Mouse (Mus musculus) heart, embryonic 11.5 days (tissue): ENCODE measurements around the gene Tlx2. TPM values are rescaled to one million over a fixed set of nuclear protein-coding genes. Genes with fewer than 3 reads are reported as not detected.
A peak's percentile ranks its signal among the peaks of the same experiment; 100 is the strongest.

Experiments
- ATAC-seq: fragments of 200-750 bp; cut with Nextera tagmentation; replicated peaks from 2 replicates; pipeline ENCODE4 v1.8.0; 2017; ENCODE audit warnings: moderate library complexity; ENCODE audit not compliant: insufficient number of reproducible peaks, low FRiP score, low TSS enrichment
- H3K27ac ChIP-seq: fragments of 300-500 bp; sonication (generic); 2 replicates; pipeline ENCODE4 v1.5.1; 2014; ENCODE audit warnings: mild to moderate bottlenecking, low read depth, low read length
- H3K27me3 ChIP-seq: fragments of 300-500 bp; sonication (generic); 2 replicates; pipeline ENCODE4 v1.6.1; 2014; ENCODE audit warnings: mild to moderate bottlenecking, low read length, mixed read lengths; ENCODE audit not compliant: control insufficient read depth, insufficient read depth
- H3K36me3 ChIP-seq: fragments of 300-500 bp; sonication (generic); 2 replicates; pipeline ENCODE4 v1.6.1; 2014; ENCODE audit warnings: mild to moderate bottlenecking, low read length, moderate library complexity, mixed read lengths; ENCODE audit not compliant: control insufficient read depth, insufficient read depth
- H3K4me1 ChIP-seq: fragments of 300-500 bp; sonication (generic); 2 replicates; pipeline ENCODE4 v1.6.1; 2014; ENCODE audit warnings: low read length; ENCODE audit not compliant: control insufficient read depth, insufficient read depth
- H3K4me2 ChIP-seq: fragments of 300-500 bp; sonication (generic); 2 replicates; pipeline ENCODE4 v1.6.1; 2014; ENCODE audit warnings: mild to moderate bottlenecking, moderate library complexity
- H3K4me3 ChIP-seq: fragments of 300-500 bp; sonication (generic); 2 replicates; pipeline ENCODE4 v1.5.1; 2014; ENCODE audit warnings: low read depth, low read length
- H3K9ac ChIP-seq: fragments of 300-500 bp; sonication (generic); 2 replicates; pipeline ENCODE4 v1.6.1; 2014; ENCODE audit warnings: mild to moderate bottlenecking, low read depth, low read length, moderate library complexity
- H3K9me3 ChIP-seq: fragments of 300-500 bp; sonication (generic); replicated peaks from 2 replicates; pipeline ENCODE4 v1.6.1; 2016; ENCODE audit warnings: low read length; ENCODE audit not compliant: control insufficient read depth
- WGBS: fragments of 180-500 bp; shearing (Covaris S2); extraction: QIAGEN DNeasy Blood & Tissue Kit; methylation state at CpG from one replicate; pipeline ENCODE4 v1.1.7; 2014; ENCODE audit not compliant: insufficient replicate concordance; 5-methylcytosine and 5-hydroxymethylcytosine counted together
- polyA plus RNA-seq: library from polyadenylated mRNA; unstranded; fragments of >200 nt; fragmentation: Nextera tagmentation; extraction: Ambion mirVana; gene quantifications from 2 replicates; pipeline ENCODE4 v1.2.1, GENCODE M21; 2014

The Tlx2 gene
- polyA plus RNA-seq, 1 experiment from 2014 or later = not detected

DNA sequence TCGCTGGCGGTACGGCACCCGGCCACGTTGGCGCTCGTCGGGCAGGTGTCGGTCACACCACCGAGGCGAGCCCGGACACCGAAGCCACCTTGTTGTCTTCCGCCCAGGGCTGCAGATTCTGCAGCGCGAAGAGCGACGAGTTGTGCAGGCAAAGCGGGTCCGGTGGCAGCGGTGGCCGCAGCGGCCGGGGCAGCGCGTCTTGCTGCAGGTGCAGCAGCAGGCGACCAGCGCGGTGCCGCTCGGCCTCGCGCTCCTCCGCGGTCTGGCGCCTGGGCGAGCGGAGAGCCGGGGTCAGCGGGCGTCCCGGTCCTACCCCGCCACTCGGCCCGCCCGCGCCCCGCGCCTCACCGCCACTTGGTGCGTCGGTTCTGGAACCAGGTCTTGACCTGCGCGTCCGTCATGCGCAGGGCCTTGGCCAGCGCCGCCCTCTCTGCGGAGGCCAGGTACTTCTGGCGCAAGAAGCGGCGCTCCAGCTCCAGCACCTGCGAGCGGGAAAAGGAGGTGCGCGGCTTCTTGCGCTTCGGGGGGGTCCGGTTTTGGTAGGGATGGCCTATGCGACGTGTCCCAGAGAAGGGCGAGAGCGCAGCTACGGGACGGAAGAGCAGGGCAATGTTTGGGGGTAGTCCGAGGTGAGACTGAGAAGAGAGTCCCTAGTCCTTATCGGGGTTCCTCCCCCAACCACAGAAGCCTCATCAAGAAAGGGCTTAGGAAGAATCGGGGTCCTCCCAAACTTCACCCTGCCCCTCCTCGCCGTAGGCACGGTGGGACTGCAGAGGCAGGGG, 1.2 kb downstream of the Tlx2 start:
- H3K9me3 ChIP-seq = no peaks in the 10 kb centered on the region
- H3K27me3 ChIP-seq = peaks cover 97% of the 10 kb centered on the region
- no peak for ATAC-seq
- no peaks in the 10 kb centered on the region for H3K36me3 ChIP-seq
- H3K27ac ChIP-seq = no peak overlapping the region
- H3K4me2 ChIP-seq = peak overlapping the region; percentile 56
- H3K9ac ChIP-seq = no peak overlapping the region
- H3K4me1 ChIP-seq = peaks cover 15% of the 10 kb centered on the region
- under 1% methylated on average over 80 of the region's 81 CpGs for WGBS
- peak overlapping the region; percentile 27 for H3K4me3 ChIP-seq

DNA sequence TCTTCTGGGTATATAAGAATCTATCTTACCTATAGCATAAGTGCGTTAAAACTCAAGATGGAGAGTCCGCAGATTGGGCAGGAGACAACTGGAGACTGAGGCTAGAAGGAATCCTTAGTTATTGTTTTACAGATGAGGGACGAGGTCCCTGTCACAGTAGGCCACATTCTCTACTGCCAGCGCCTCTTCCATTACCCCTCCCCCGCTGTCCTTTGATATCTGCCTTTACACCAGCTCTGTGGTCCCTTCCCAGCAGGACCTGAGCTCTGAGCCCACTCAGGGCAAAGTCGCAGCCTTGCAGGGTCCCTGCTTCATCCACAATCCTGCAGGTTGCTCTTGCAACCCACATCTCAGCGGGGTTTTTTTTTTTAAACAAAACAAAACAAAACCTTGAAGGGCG, 1.9 kb downstream of the Tlx2 start:
- Histone ChIP-seq H3K4me3 (peak overlapping the region; percentile 27), H3K9ac (no peak overlapping the region), H3K9me3 (no peaks in the 10 kb centered on the region), H3K4me2 (peak overlapping the region; percentile 56; the same call in 1 of the 2 replicates), H3K4me1 (peaks cover 15% of the 10 kb centered on the region), H3K27ac (no peak overlapping the region), H3K36me3 (no peaks in the 10 kb centered on the region), H3K27me3 (peaks cover 98% of the 10 kb centered on the region)
- no peak for ATAC-seq
- 2% methylated on average over 8 of the region's 8 CpGs for WGBS

DNA sequence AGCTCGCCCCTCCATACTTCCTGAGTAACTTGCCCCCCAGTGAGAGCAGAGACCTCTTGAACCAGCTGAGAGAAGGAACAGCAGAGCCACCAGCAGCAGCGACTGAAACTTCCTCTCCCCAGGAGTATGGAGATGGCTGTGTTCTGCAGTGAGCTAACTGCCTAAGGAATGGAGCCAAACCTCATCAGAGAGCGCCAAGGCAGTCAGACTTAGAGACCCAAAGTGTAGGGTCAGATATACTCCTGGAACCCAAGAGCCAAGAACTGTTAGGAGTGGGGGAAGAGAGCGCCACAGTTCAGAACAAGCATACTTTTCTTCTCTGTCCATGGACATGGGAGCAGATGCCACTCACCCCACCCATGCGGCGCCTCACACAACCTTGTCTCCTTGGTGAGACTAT, 3.7 kb downstream of the Tlx2 start:
- no peaks in the 10 kb centered on the region for H3K9me3 ChIP-seq
- H3K4me2 ChIP-seq = no peak overlapping the region
- H3K9ac ChIP-seq = no peak overlapping the region
- peaks cover 98% of the 10 kb centered on the region for H3K27me3 ChIP-seq
- peaks cover 15% of the 10 kb centered on the region for H3K4me1 ChIP-seq
- H3K36me3 ChIP-seq = no peaks in the 10 kb centered on the region
- H3K27ac ChIP-seq = no peak overlapping the region
- 22% methylated on average over 6 of the region's 6 CpGs for WGBS
- H3K4me3 ChIP-seq = no peak overlapping the region
- ATAC-seq = no peak

DNA sequence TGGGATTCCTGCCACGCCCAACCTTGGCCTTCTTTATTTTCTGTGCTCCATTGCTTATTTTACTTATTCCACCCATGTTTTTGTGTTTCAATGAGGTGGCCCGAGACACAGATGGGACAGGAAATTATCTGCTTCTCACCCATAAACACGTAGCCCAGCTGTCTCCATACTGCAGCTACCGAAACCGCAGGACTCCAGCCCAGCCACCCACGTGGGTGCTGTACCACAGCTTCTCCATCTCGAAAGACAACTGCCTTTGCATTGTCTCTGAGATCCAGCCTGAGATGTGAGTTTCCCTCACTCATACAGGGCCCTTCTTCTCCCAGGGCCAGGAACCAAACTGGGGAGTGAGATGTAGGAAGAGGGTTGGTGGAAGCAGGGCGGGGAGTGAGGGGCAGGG, 4.1 kb downstream of the Tlx2 start:
- H3K27me3 ChIP-seq = peaks cover 98% of the 10 kb centered on the region
- no peaks in the 10 kb centered on the region for H3K9me3 ChIP-seq
- H3K4me1 ChIP-seq = peaks cover 15% of the 10 kb centered on the region
- 34% methylated on average over 8 of the region's 8 CpGs for WGBS
- H3K4me3 ChIP-seq = no peak overlapping the region
- no peak overlapping the region for H3K9ac ChIP-seq
- no peak overlapping the region for H3K27ac ChIP-seq
- H3K4me2 ChIP-seq = no peak overlapping the region
- H3K36me3 ChIP-seq = no peaks in the 10 kb centered on the region
- ATAC-seq = no peak

- peaks cover 36% of the 10 kb centered on the region for H3K27me3 ChIP-seq
- no peak overlapping the region for H3K9ac ChIP-seq
- peaks cover 4% of the 10 kb centered on the region; the same call in 1 of the 2 replicates for H3K36me3 ChIP-seq
- 87% methylated on average over 2 of the region's 2 CpGs for WGBS
- peaks cover 10% of the 10 kb centered on the region for H3K4me1 ChIP-seq
- no peak overlapping the region for H3K27ac ChIP-seq
- no peak overlapping the region for H3K4me3 ChIP-seq
- H3K9me3 ChIP-seq = no peaks in the 10 kb centered on the region
- no peak for ATAC-seq
- no peak overlapping the region for H3K4me2 ChIP-seq
These were observed 11.4 kb downstream of the Tlx2 start for GRCm38 (mm10) chr6:83058725-83059124.

DNA sequence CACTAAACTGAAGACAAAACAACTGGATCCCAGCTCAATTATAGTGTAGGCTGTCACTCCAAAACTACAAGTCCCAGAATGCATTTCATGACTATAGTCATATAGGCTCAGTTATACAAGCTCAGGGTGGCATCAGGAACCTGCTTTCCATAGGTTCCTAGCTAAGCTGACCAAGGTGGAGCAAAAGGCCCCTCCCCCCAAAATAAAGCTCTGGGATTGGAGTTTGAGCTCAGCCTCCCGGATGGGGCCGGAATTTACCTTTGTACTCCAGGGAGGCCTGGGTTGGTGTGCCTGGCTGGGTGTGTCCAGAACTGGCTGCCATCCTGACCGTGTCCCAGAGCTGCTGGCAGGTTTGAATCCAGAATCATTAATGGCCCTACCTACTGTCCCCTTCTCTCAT, 12.3 kb downstream of the Tlx2 start, which contains the start of gene Dqx1:
Dqx1 (plus strand) TSS at position 55 of the 400 bp plus-strand sequence.
- H3K27ac ChIP-seq = no peak within 1 kb of the TSS
- H3K9me3 ChIP-seq = no peaks in the 10 kb centered on the region
- H3K4me2 ChIP-seq = no peak within 1 kb of the TSS
- peaks cover 4% of the 10 kb centered on the region; the same call in 1 of the 2 replicates for H3K36me3 ChIP-seq
- H3K4me3 ChIP-seq = no peak within 1 kb of the TSS
- no peak for ATAC-seq
- peaks cover 15% of the 10 kb centered on the region for H3K4me1 ChIP-seq
- H3K9ac ChIP-seq = no peak within 1 kb of the TSS
- WGBS = 61% methylated on average over 3 of the region's 3 CpGs
- peaks cover 26% of the 10 kb centered on the region for H3K27me3 ChIP-seq

DNA sequence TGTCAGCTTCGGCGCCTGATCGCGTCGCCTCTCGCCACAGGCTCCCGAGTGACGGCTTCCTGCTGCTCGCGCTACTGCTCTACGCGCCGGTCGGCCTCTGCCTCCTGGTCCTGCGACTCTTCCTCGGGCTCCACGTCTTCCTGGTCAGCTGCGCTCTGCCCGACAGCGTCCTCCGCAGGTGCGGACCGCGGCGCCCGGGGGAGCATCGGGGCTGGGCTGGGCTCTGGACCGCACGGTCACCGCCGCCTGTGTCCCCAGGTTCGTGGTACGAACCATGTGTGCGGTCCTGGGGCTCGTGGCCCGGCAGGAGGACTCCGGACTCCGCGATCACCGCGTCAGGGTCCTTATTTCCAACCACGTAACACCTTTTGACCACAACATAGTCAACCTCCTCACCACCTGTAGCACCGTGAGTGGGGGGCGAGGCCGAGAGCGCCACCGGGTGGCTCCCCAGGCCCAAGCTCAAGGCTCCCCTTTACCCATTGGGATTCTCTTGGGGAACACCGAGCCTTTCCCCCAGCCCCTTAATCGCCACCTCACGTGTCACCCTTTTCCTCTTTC, 15.1 kb downstream of the Tlx2 start, which contains the start of gene Htra2:
Htra2 (minus strand) TSS at position 403 of the 561 bp plus-strand sequence.
- Histone ChIP-seq H3K9ac (peak within 1 kb of the TSS; percentile 97), H3K4me2 (peak within 1 kb of the TSS; percentile 81), H3K4me3 (peak within 1 kb of the TSS; percentile 96), H3K9me3 (no peaks in the 10 kb centered on the region), H3K36me3 (peaks cover 7% of the 10 kb centered on the region; the same call in 1 of the 2 replicates), H3K27me3 (peaks cover 6% of the 10 kb centered on the region), H3K27ac (peak within 1 kb of the TSS; percentile 83), H3K4me1 (peaks cover 19% of the 10 kb centered on the region)
- under 1% methylated on average over 50 of the region's 50 CpGs for WGBS
- ATAC-seq = peak; percentile 27

DNA sequence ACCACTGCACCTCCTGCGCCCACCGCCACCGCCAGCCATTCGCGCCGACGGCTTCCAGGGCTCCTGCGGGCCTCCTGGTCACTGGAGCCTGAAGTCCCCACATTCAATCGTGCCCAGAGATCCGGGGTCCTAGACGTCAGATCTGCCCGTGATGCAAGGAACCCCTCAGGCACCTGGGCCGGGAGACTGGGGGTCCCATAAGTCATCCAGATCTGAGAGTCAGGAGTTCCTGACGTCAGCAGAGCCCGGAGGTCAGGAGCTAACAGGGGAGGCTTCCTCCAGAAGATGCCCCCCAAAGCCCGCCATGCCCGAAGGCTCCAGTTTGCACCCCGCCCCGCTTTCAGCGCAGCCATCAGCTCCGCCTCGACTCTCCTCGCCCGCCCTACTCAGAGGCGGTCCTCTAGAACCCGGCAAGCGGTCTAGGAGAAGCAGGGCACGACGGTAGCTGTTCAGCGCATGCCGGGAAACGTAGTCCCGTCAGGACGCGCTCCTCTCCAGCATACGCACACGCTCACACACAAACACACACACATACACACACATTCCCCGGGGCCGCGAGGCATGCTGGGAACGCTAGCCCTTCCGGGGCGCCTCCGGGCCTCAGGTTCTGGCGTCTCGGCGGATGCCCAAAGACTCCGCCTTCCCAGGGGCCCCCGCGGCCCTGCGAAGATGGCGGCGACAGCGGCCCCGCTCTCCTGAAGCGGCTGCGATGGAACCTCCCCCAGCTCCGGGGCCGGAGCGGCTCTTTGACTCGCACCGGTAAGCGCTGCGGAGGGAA, 15.8 kb downstream of the Tlx2 start, which contains the start of gene Aup1:
Aup1 (plus strand) TSS at position 448 of the 778 bp plus-strand sequence.
- Histone ChIP-seq H3K4me1 (peaks cover 17% of the 10 kb centered on the region), H3K4me3 (peak within 1 kb of the TSS; percentile 96), H3K9me3 (no peaks in the 10 kb centered on the region), H3K9ac (peak within 1 kb of the TSS; percentile 97), H3K27ac (peak within 1 kb of the TSS; percentile 83), H3K36me3 (peaks cover 7% of the 10 kb centered on the region; the same call in 1 of the 2 replicates), H3K27me3 (peaks cover 10% of the 10 kb centered on the region), H3K4me2 (peak within 1 kb of the TSS; percentile 81)
- under 1% methylated on average over 63 of the region's 64 CpGs for WGBS
- peak; percentile 93 for ATAC-seq
